21 mouse cellular contexts compared by ENCODE assay signal in genomic region chr16:35633058-35633457, GRCm38 (mm10).
DNase-seq lines count a peak whose midpoint lies in the region; TF ChIP-seq lines count a peak whose summit lies in the region.
"Had no signal": no experiment of that assay in that cellular context is flagged by ENCODE, and none has a peak within 500 bp of the region (broad histone marks: within the 10 kb centered on the region; RNA-seq: fewer than 3 reads in every experiment).

No protein-coding gene starts in this region.

- no peak overlapping the region for H3K9ac ChIP-seq in liver, adult 2 months (ENCODE audit: low read depth, low read length)
- H3K9ac ChIP-seq: forebrain, postnatal 0 days; heart, embryonic 13.5 days; hindbrain, embryonic 14.5 days had no signal

- no peak for TF ChIP-seq POLR2A in liver, adult 2 months (IDR thresholded peaks at IDR 0.05; ENCODE audit: extremely low read depth, insufficient read depth, low read length)

- DNase-seq in liver, adult 2 months (ENCODE audit: extremely low read depth, low read depth, low spot score), result peak; percentile 66
- DNase-seq in liver, result no peak
- DNase-seq in Muller cell, postnatal 12 days (ENCODE audit: inconsistent ontology term), result peak; percentile 69
- peak; percentile 13 for DNase-seq in fat pad, adult 2 months (ENCODE audit: extremely low read depth, low read depth, low spot score)
- no peak for DNase-seq in heart, adult 8-10 months (ENCODE audit: low spot score)
- DNase-seq in urinary bladder, adult 18-20 months (ENCODE audit: low spot score in 2 of 2), result no peak
- DNase-seq: adrenal gland, adult 2 months; adrenal gland, postnatal 25 days; cerebellum, adult 11-12 months; cerebellum, adult 8-10 months; cerebellum, postnatal 36 days; forebrain, postnatal 0 days; gastrocnemius, adult 2 months; gastrocnemius, postnatal 14 days; heart, adult 18-20 months; heart, postnatal 4 days; kidney, adult 11 months had no signal

- TF ChIP-seq CTCF in liver, adult 2 months (IDR thresholded peaks at IDR 0.05; ENCODE audit: low read depth, low read length), result no peak

- no peak overlapping the region for H3K27ac ChIP-seq in liver, adult 2 months (replicated peaks; ENCODE audit: insufficient read depth, low read depth, low read length)
- H3K27ac ChIP-seq: gastrocnemius, adult 2 months; heart, embryonic 10.5 days; heart, embryonic 13.5 days; hindbrain, embryonic 14.5 days; hindbrain, postnatal 0 days had no signal

- 5% methylated on average over 2 of the region's 2 CpGs for WGBS in liver, adult 2 months

- no peaks in the 10 kb centered on the region for H3K79me2 ChIP-seq in liver, adult 2 months (ENCODE audit: control insufficient read depth, insufficient read depth, low read length)

- H3K27me3 ChIP-seq in liver, adult 2 months (ENCODE audit: control insufficient read depth, insufficient read depth, low read length), result no peaks in the 10 kb centered on the region

- no peak overlapping the region for H3K4me3 ChIP-seq in liver, adult 2 months (ENCODE audit: insufficient read depth, low read depth, low read length)
- H3K4me3 ChIP-seq: gastrocnemius, adult 2 months; heart, embryonic 10.5 days; heart, embryonic 13.5 days had no signal

- H3K4me1 ChIP-seq in liver, adult 2 months (ENCODE audit: control insufficient read depth, insufficient read depth, low read length), result peaks cover 20% of the 10 kb centered on the region

- H3K36me3 ChIP-seq in liver, adult 2 months (ENCODE audit: control insufficient read depth, insufficient read depth, low read length), result no peaks in the 10 kb centered on the region
- H3K36me3 ChIP-seq: heart, embryonic 10.5 days; heart, embryonic 13.5 days had no signal

Comparison
In these comparisons a context has a peak if more than half of its experiments do, and no peak if none do; other contexts are left out.
1. DNase-seq: peak in liver, adult 2 months (single experiment), Muller cell, postnatal 12 days (single experiment) and fat pad, adult 2 months (single experiment); none in liver (single experiment), heart, adult 8-10 months (single experiment) and urinary bladder, adult 18-20 months (0 of 2).